Mouse (Mus musculus) right cerebral cortex, postnatal 36 days (tissue): Measurements from ENCODE around the gene Hrh3.

Experiments used
- DNase-seq, 2 experiments: peaks; one replicate each; pipeline ENCODE4 v3.0.0; 2022; ENCODE audit warnings: low spot score in 2 of 2, mixed read lengths in 1 of 2

Hrh3 gene

DNA sequence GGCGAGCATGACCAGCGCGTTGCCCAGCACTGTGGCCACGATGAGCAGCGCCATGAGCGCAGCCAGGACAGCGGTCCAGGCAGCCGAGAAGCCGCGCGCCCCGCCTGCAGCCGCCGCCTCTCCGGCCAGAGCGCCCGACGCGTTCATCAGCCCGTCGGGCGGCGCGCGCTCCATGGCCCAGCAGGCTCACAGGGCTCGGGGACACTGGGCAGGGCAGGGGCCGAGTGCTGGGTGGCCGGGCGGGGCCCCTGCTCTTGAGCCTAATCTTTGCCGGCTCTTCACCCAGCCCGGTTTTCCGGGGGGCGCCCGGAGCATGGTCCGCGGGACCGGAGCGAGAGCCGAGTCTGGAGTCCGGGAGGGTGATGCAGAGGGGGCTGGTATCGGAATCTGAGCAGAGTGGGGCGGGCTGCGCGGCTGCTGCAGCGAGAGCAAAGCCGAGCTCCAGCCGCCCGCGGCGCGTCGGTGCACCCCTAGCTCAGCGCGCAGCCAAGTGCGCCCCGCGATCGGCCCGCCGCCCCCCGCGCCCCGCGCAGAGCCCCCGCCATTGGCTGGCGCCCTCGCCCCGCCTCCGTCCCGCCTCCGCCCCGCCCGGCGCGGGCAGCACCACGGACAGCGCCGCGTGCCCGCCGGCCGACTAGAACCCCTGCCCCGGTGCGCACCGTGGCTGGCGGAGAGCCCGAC is at the start of gene Hrh3:
Gene Hrh3, minus strand, starts transcription at position 511 of the 681 bp plus-strand sequence.
- DNase-seq: no peak

DNA sequence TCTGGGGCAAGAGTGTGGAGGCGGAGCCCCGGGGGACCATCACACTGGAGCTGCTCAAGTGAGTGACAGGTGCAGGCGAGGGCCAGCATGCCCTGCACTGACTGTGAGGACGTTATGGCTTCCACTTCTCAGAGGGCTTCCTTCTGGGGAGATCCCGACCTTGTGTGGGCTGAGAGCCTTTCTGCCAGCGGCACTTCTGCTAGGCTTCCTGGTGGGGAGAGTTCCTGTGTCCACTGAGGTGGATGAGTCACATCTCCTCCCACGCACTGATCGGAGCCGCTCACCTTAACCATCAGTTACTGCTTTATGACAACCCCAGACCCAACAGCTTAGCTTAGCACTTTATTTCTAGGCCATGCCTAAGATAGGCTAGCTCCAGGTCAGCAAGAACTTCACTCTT is 44.3 kb upstream of the Hrh3 start:
- no peak for DNase-seq

DNA sequence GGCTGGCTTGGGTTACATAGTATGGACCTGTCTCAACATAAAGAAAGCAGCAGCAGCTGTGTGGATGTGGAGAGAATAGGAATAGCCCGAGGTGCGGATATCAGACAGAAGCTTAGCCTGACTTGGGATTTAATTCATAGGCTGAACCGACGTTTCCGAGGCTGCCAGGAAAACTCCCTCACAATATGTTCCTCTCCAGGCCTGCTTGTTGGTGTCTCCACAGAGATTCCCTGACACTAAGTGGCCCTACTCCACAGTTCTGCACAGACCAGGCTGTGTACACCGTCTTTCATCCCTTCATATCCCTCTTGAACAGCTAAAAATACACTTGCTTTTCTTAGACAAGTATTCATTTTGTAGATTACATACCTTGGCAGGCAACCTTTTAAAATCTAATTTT is 43.1 kb upstream of the Hrh3 start:
- DNase-seq: peak in 1 of 2 experiments; percentile 31

DNA sequence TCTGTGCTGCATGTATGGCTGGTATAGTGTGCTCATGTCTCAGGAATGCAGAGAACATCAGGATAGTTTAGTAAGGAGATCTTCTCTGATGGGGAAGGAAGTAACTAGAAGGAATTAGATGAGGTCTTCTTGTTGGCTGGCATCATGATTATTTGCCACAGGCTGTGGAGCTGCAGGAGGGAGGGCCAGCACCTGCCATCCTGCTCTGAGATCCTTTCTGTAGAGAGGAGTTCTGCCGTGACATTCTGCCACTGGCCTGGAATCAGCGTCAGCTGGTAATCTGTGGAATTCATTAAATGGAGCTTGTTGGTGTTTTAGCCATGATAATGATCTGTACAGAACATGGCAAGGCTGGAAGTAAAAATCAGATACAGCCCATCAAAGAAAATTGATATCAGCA is 41.8 kb upstream of the Hrh3 start:
- no peak for DNase-seq

DNA sequence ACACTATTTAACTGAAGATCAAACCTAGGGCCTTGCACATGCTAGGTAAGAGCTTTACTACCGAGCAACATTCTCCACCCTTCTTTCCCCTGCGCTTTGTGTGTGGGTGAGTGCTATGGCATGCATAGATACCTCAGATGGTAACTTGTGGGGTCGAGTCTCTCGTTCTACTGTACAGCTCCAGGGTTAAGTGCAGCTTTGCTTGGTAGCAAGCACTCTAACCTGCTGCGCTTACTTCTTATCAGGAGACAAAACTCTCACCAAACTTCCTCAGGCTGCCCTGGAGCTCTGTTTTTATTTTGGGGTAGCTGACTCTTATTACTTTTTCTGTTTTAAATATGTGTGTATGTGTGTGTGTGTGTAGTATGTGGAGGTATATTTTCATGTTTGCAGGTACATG is 31.1 kb upstream of the Hrh3 start:
- no peak for DNase-seq

DNA sequence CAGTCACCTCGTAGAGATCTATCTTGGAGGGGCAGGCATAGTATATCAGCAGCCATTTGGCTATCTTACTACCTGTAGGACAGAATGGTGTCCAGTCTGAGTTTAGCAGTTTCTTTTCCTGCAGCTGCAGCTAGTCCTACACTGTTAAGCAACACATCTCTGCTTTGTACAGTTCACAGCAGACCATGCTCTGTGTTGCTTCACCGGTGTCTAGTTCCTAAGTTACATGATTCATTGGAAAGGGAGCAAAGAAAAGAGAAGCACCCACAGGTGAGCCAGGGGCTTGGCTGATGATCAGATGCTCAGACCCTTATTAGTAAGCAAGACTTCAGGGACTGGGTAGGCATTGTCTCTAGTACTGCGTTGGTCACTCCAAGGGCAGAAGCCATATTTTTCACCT is 29.6 kb upstream of the Hrh3 start:
- no peak for DNase-seq

DNA sequence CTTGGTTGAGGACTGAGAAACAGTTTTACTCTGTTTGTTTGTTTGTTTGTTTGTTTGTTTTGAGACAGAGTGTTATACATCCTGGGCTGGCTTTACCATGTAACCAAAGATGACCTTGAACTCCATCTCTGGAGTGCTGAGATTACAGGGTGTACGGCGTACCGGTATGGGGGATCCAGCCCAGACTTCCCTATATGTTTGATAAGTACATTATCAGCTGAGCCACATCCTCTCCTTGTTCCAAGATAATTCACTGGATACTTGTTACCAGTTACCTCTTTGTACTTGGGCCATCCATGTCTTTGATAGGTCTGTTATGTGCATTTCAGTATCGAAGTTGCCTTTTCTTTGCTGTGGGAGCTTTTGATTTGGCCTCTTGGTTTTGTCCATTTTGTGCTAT is 28.9 kb upstream of the Hrh3 start:
- DNase-seq: no peak

DNA sequence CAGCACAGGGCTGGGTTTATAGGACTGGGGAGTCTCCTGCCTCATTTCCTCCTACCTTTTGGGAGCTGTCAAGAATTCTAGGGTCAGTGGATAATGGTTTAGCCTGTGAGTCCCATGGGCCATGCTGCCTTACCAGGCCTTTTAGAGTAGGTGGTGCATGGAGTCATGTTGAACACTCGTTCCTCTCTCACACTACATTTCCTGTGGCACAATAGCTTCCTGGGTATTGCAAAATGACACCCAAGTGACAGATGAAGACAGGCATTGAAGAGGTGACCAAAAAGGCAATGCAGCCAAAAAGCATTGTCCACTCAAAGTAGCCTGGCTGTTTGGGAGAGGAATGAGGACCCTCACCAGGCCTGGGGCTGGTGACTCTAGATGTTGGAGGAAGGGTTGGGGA is 23.4 kb upstream of the Hrh3 start:
- no peak for DNase-seq

DNA sequence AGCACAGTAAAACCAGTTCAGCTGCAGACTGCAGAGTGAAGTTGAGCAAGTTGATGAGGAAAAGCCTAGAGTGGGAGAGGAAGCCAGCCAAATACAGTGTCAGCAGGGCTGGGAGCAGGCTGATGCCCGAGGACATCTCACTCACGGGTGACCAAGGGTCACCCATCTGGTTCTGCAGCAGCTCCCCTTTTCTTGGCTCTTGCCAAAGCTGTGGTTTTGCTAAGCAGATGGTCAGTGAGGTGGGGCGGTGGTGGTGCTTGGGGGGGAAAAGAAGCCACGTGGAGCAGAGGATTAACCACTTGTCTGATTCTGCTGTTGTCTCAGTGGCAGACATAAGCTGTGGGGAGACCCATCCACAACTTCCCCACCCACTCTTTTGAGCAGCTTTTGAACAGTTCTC is 21.9 kb upstream of the Hrh3 start:
- no peak for DNase-seq

DNA sequence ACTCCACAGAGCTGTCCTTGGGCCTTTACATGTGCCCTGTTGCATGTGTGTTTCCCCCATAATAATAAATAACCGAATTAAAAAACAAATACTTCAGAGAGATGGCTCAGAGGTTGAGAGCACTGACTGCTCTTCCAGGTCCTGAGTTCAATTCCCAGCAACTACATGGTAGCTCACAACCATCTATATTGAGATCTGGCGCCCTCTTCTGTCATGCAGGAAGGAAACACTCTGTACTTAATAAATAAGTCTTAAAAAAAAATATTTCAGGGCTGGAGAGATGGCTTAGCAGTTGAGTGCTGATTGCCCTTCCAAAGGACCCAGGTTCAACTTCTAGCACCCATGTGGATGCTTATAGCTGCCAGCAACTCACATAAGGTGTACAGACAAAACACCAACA is 19.9 kb upstream of the Hrh3 start:
- no peak for DNase-seq

DNA sequence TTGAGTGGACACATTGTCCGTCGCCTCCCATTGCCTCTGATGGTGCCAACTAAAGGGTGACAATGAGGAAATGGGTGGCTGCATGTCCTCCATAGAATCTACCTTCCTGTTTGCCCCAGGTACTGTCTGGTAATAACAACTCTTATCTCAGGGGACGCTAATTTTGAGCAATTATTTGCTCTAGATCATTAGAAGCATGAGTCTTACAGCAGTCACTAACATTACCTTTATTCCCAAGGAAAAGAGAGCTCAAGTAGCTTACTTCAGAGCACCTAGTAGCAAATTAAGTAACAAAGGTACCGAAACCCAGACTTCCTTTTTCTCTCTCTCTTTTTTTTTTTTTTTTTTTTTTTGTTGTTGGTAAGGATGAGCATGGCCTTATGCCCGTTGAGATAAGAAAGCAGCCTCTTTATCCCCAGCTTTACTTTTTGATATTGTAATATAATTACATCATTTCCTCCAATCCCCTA is 16.0 kb upstream of the Hrh3 start:
- no peak for DNase-seq

DNA sequence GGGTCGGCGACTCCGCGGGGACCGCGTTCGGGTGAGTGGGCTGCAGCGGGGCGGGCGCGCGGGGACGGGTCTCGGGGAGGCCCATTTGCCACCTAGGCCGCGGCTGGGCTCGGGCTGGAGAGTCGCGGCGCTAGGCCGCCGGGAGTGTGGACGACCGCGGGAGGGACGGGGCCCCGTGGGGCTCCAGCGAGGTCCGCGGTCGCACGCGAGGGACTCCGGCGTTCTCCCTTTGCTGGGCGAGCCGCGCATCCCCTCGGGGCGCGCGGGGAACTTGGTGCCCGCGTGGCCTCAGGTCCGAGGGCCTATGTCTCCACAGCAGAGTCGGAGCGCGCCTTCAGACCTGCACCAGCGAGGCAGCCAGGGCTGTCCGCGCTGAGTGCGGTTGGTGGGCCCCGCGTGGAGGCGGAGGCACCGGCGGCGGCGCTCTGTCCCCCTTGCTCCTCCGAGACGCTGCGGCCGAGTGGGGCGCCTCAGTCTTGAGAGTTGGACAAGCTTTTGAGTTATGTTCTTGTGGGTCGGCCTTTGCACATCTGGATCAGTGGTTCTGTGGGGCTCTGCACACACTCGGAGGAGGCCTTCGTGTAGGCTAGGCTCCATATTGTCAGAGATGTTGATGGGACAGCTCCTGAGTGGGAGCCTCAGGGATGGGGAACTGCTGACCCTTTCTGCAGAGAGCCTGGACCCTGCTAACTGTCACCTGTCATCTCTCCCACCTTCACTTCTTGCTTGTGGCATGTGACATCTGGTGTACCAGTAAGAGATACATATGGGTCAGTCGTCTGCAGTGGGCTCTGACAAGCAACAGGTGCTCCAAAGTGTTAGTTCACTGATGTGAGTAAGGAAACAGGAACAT is 15.4 kb upstream of the Hrh3 start:
- DNase-seq: no peak

DNA sequence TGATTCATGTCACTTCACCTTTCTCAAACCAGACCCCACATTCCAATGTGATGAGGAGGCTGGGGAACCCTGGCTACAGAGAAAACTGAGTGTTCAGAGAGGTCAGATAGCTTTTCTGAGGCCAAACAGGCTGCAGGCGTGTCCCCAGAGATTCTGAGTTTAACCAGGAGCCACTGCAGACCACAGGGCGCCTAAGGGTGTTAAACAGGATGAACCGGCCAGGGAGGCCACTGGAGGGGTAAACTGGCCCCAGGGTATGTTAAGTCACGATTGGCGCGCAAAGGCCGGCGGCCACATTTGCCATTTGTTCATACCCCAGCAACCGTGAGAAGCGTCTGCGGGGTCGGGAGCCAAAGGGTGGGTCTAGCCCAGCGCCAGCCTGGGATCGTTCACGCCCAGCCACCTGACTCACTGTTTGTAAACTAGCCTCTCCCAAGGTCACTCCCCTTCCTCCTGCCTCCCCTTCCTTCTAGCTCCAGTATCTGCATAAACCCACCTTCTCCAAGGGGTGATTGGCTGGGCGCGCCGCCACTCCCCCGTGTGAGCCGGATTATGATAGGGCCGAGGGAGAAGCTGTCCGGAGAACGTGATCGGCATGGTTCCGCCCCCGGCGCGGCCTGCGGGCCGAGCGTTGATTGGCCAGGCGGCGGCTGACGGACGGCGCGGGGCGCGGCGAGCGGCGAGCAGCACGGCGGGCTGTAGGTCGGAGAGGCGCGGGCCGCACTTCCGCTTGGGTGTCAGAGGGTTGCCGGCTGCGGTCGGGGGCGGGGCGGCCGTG is 14.6 kb upstream of the Hrh3 start, which contains the start of gene Osbpl2:
Gene Osbpl2, plus strand, starts transcription at position 646 of the 778 bp plus-strand sequence.
- peak; percentile 100 for DNase-seq

DNA sequence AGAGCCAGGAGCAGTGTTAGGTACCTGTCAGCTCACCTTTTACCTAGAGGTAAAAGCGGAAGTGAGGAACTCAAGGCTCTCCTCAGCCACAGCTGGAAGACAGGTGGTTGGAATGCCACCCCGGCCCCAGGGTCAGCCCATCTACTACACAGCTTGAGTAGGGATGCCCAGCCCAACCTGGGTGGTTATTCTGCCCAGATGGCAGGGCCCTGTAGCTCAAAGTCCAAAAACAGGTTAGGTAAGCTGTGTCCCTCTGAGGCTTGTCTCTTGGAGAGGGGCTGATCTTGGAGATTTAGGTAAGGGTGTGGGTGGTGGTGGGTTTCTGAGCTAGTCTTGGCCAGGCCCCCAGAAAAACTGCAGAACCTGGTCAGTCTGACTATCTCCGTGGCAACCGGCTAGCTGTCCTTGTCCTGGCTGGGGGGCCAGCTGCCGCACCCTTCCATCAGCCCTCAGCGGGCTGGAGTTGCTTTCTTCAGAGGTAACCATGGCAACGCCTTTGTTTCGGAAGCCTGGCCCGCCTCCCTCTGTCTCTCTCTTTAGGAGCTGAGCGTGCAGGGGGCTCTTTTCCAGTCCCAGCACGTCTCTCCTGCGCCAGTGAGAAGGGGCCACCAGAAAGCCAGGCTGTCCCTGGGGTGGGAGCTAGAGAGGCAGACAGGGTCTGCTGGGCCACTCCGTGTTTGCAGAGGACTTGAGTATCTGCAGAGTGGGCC is 13.4 kb upstream of the Hrh3 start:
- DNase-seq: peak in 1 of 2 experiments; percentile 69

DNA sequence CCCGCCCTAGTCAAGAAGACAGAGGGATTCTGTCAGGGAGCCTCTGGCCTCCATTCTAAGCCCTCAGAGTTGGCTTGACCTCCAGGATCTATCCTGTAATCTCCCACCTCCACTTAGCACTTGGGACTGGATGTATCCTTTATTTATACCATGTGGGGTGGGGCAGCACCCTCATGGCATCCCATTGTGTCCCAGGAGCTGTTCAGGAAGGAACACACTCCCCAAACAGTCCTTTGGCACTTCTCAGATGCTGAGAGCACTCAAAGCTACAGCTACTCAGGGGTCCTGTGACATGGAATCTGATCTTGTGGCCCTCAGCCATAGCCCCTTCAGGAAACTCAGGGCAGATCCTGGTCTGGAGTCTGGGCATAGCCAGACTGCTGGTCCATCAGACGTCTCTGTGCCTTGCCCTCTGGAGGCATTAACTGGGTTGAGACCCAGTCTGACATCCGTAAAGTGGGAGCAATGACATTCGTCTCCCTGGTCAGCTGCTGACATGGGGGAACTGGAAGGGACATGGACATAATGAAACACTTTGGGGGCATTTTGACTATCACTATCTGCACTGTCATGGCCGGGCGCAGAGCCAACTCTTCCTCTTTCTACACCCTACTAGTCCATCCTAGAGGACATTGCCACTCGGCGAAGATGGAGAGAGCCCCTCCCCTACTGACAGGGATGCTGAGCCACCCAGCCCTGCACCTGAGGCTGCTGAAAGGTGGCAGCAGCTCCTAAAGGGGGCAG is 12.6 kb upstream of the Hrh3 start:
- DNase-seq: no peak

DNA sequence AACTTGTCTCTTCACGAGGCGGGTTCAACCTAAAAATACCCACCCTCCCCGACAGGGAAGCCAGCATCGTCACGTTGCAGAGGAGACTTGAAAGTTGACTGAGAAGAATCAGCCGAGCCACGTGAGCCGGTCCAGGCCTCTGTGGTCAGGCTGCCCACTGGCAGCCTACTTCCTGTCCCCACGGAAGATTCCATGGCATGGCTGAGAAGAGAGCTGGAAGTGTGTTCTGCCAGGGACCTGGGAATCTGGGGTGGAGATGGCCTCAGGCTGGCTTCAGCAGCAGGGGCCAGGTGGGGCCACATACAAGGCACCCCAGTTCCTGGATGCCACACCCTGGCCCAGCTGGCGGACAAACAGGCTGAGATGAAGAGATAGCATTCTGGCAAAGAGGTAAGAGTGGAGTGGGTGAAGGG is 11.8 kb upstream of the Hrh3 start:
- DNase-seq: no peak

DNA sequence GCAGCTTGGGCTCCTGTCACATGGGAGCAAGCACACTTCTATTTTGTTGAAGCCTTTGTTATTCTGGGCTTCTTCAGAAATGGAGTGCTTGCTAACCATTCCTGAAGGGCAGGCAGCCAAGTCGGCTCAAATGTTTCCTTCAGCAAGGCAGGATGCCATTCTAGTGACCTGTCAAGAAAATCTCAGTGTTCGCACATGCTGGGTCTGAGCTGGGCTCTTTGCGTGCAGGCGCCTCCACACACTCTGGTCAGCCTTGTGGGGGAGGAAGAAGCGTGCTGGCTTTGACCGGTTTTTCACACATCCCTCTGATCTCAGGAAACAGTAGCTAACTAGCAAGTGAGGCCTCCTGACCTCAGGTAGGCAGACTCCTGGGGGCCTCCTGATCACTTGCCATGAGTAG is 11.0 kb upstream of the Hrh3 start:
- peak in 1 of 2 experiments; percentile 75 for DNase-seq

DNA sequence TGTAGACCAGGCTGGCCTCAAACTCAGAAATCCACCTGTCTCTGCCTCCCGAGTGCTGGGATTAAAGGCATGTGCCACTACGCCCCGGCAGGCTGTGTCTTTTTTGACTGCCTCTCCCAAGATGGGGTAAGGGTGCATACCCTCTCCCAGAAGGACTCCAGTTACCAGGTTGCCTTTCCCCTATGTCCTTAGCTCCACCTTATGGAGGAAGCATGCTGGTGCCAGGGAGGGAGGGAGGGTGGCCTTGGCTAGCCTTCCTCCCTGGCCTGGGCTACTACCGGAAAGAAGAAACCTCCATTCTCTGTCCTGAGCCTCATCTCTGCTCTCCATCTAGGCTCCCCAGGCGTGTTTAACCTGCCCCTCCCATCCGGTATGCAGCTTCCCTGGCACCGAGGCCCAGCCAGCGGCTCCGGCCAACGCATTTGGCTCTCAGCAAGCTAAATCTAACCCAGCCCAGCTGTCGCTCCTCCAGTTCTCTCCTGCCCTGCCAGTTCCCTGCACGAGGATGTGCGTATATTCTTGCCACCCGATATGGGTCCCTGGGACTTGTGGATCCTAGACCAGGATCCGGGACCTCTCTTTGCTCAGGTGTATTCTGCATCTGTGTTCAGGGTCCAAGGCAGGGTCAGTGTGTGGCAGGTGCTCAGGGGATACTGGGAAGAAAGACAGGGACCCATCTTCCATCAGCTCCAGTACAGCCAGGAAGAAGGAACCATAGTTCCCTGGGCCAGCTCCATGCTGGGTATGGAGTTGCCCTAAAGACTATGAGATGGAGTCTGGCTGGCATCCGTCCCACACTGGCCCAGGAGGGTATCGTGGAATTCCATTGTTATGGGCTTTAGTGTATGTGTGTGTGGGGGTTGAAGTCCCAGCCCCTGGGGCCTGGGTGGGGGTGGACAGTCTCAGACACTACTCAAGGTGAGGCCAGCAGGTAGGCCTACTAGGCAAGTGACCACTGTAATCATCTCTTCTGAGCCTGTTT is 9.9 kb upstream of the Hrh3 start:
- DNase-seq: peak; percentile 72 to 85

DNA sequence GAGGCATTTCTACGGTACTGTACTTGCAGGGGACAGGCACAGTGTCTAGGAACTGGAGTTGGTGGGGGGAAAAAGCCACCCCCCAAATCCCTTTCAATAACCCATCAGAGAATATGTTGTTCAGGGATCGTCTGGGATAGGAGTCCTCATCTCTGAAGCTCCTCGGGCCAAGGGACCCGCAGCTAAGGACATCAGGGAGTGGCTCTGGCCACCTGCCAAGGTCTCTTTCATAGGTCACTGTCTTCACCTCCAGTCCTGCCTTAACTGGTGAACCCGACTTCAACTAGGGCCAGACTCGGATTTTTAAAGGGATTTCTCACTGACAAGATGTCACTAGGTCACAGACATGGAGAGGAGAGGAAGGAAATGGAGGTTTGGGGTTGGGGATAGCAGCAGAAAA is 4.0 kb upstream of the Hrh3 start:
- DNase-seq: no peak

DNA sequence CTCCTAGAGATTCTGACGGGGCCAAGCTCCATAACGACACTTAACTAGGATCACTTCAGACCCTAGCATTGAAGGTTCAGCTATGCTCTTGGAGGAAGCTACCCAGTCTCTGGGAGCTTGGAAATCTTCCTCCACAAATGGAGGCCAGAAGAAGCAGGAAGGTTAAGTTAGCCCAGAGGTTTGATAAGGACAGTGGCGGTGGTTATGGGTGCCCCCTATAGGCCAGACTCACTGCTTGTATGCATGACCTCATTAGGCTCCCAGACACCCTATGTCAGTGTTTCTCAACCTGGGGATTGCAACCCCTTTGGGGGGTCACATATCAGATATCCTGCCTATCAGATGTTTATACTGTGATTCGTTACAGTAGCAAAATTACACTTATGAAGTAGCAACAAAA is 2.8 kb upstream of the Hrh3 start:
- DNase-seq: no peak
